Mouse (Mus musculus): ENCODE data around the gene Pole. TPM values are rescaled to one million over a fixed set of nuclear protein-coding genes. Genes with fewer than 3 reads are reported as not detected.

Gene Pole
- polyA plus RNA-seq, 1 experiment from 2014 or later: 4.7 TPM

GRCm38 (mm10) chr5:110308861-110309260, 22.8 kb downstream of the Pole start:
- ATAC-seq (ENCODE audit: low FRiP score, low TSS enrichment) (no peak), DNase-seq (ENCODE audit: low spot score) (no peak)
- Histone ChIP-seq H3K27ac (replicated peaks) (no peak overlapping the region), H3K4me1 (replicated peaks; ENCODE audit: control insufficient read depth, insufficient read depth) (no peaks in the 10 kb centered on the region), H3K4me3 (ENCODE audit: low read depth, low read length) (no peak overlapping the region), H3K9ac (ENCODE audit: low read length) (no peak overlapping the region), H3K36me3 (ENCODE audit: control insufficient read depth, insufficient read depth, low read length) (peaks cover 3% of the 10 kb centered on the region; the same call in 1 of the 2 replicates), H3K9me3 (ENCODE audit: control insufficient read depth, low read length) (no peaks in the 10 kb centered on the region), H3K4me2 (replicated peaks; ENCODE audit: low read depth) (no peak overlapping the region), H3K27me3 (ENCODE audit: control insufficient read depth, insufficient read depth, low read length) (no peaks in the 10 kb centered on the region)
- no peak for TF ChIP-seq EP300 (optimal IDR thresholded peaks at IDR 0.05)
- no peak for TF ChIP-seq CTCF (IDR thresholded peaks at IDR 0.05; ENCODE audit: low read depth)
- WGBS: 93% methylated on average over 7 of the region's 7 CpGs

GRCm38 (mm10) chr5:110313127-110313526, 27.0 kb downstream of the Pole start:
- no peak overlapping the region for H3K9ac ChIP-seq (ENCODE audit: low read length)
- H3K4me2 ChIP-seq (replicated peaks; ENCODE audit: low read depth): no peak overlapping the region
- ATAC-seq (ENCODE audit: low FRiP score, low TSS enrichment): no peak
- TF ChIP-seq EP300 (optimal IDR thresholded peaks at IDR 0.05) (no peak), CTCF (IDR thresholded peaks at IDR 0.05; ENCODE audit: low read depth) (no peak)
- H3K9me3 ChIP-seq (ENCODE audit: control insufficient read depth, low read length): no peaks in the 10 kb centered on the region
- 89% methylated on average over 3 of the region's 3 CpGs for WGBS
- DNase-seq (ENCODE audit: low spot score): no peak
- H3K27ac ChIP-seq (replicated peaks): no peak overlapping the region
- H3K4me3 ChIP-seq (ENCODE audit: low read depth, low read length): no peak overlapping the region
- H3K27me3 ChIP-seq (ENCODE audit: control insufficient read depth, insufficient read depth, low read length): no peaks in the 10 kb centered on the region
- H3K36me3 ChIP-seq (ENCODE audit: control insufficient read depth, insufficient read depth, low read length): peaks cover 3% of the 10 kb centered on the region; the same call in 1 of the 2 replicates
- H3K4me1 ChIP-seq (replicated peaks; ENCODE audit: control insufficient read depth, insufficient read depth): no peaks in the 10 kb centered on the region

- ATAC-seq (ENCODE audit: low FRiP score, low TSS enrichment) (no peak), DNase-seq (ENCODE audit: low spot score) (no peak)
- Histone ChIP-seq H3K9ac (ENCODE audit: low read length) (no peak overlapping the region), H3K9me3 (ENCODE audit: control insufficient read depth, low read length) (no peaks in the 10 kb centered on the region), H3K4me2 (replicated peaks; ENCODE audit: low read depth) (no peak overlapping the region), H3K27ac (replicated peaks) (no peak overlapping the region), H3K4me1 (replicated peaks; ENCODE audit: control insufficient read depth, insufficient read depth) (no peaks in the 10 kb centered on the region), H3K4me3 (ENCODE audit: low read depth, low read length) (no peak overlapping the region), H3K36me3 (ENCODE audit: control insufficient read depth, insufficient read depth, low read length) (peaks cover 5% of the 10 kb centered on the region; the same call in 1 of the 2 replicates), H3K27me3 (ENCODE audit: control insufficient read depth, insufficient read depth, low read length) (no peaks in the 10 kb centered on the region)
- TF ChIP-seq EP300 (optimal IDR thresholded peaks at IDR 0.05) (no peak), CTCF (IDR thresholded peaks at IDR 0.05; ENCODE audit: low read depth) (no peak)
- WGBS: 72% methylated on average over 3 of the region's 3 CpGs
These were observed 44.4 kb downstream of the Pole start for GRCm38 (mm10) chr5:110330508-110330907.

GRCm38 (mm10) chr5:110338792-110339191, 52.7 kb downstream of the Pole start:
- WGBS: 73% methylated on average over 2 of the region's 2 CpGs
- Histone ChIP-seq H3K9ac (ENCODE audit: low read length) (no peak overlapping the region), H3K4me3 (ENCODE audit: low read depth, low read length) (no peak overlapping the region), H3K27me3 (ENCODE audit: control insufficient read depth, insufficient read depth, low read length) (no peaks in the 10 kb centered on the region; the same call in 1 of the 2 replicates), H3K4me2 (replicated peaks; ENCODE audit: low read depth) (no peak overlapping the region), H3K4me1 (replicated peaks; ENCODE audit: control insufficient read depth, insufficient read depth) (0 out of 2 replicates have a peak, but pooled peaks cover 2% of the 10 kb centered on the region), H3K9me3 (ENCODE audit: control insufficient read depth, low read length) (no peaks in the 10 kb centered on the region), H3K36me3 (ENCODE audit: control insufficient read depth, insufficient read depth, low read length) (0 out of 2 replicates have a peak, but pooled peaks cover 6% of the 10 kb centered on the region), H3K27ac (replicated peaks) (no peak overlapping the region)
- ATAC-seq (ENCODE audit: low FRiP score, low TSS enrichment) (no peak), DNase-seq (ENCODE audit: low spot score) (no peak)
- no peak for TF ChIP-seq EP300 (optimal IDR thresholded peaks at IDR 0.05)
- TF ChIP-seq CTCF (IDR thresholded peaks at IDR 0.05; ENCODE audit: low read depth): no peak

- TF ChIP-seq EP300 (optimal IDR thresholded peaks at IDR 0.05) (no peak), CTCF (IDR thresholded peaks at IDR 0.05; ENCODE audit: low read depth) (peak; percentile 21; the same call in 1 of the 2 replicates)
- H3K9ac ChIP-seq (ENCODE audit: low read length): peak within 1 kb of the TSS; percentile 27
- 0 out of 2 replicates have a peak, but pooled peaks cover 2% of the 10 kb centered on the region for H3K4me1 ChIP-seq (replicated peaks; ENCODE audit: control insufficient read depth, insufficient read depth)
- H3K36me3 ChIP-seq (ENCODE audit: control insufficient read depth, insufficient read depth, low read length): no peaks in the 10 kb centered on the region
- peak; percentile 67 for ATAC-seq (ENCODE audit: low FRiP score, low TSS enrichment)
- no peaks in the 10 kb centered on the region for H3K9me3 ChIP-seq (ENCODE audit: control insufficient read depth, low read length)
- no peaks in the 10 kb centered on the region; the same call in 1 of the 2 replicates for H3K27me3 ChIP-seq (ENCODE audit: control insufficient read depth, insufficient read depth, low read length)
- peak; percentile 73 for DNase-seq (ENCODE audit: low spot score)
- H3K27ac ChIP-seq (replicated peaks): no peak within 1 kb of the TSS
- peak within 1 kb of the TSS; percentile 82 for H3K4me2 ChIP-seq (replicated peaks; ENCODE audit: low read depth)
- peak within 1 kb of the TSS; percentile 43 for H3K4me3 ChIP-seq (ENCODE audit: low read depth, low read length)
- WGBS: 3% methylated on average over 41 of the region's 43 CpGs
These were observed 56.7 kb downstream of the Pole start, which contains the start of gene P2rx2 for GRCm38 (mm10) chr5:110342648-110343284. Gene P2rx2, minus strand, starts transcription at chr5:110343212.

- Histone ChIP-seq H3K9me3 (ENCODE audit: control insufficient read depth, low read length) (no peaks in the 10 kb centered on the region), H3K4me3 (ENCODE audit: low read depth, low read length) (no peak within 1 kb of the TSS), H3K4me1 (replicated peaks; ENCODE audit: control insufficient read depth, insufficient read depth) (0 out of 2 replicates have a peak, but pooled peaks cover 2% of the 10 kb centered on the region), H3K27ac (replicated peaks) (no peak within 1 kb of the TSS), H3K27me3 (ENCODE audit: control insufficient read depth, insufficient read depth, low read length) (no peaks in the 10 kb centered on the region; the same call in 1 of the 2 replicates), H3K4me2 (replicated peaks; ENCODE audit: low read depth) (no peak within 1 kb of the TSS), H3K36me3 (ENCODE audit: control insufficient read depth, insufficient read depth, low read length) (no peaks in the 10 kb centered on the region), H3K9ac (ENCODE audit: low read length) (no peak within 1 kb of the TSS)
- TF ChIP-seq CTCF (IDR thresholded peaks at IDR 0.05; ENCODE audit: low read depth) (no peak), EP300 (optimal IDR thresholded peaks at IDR 0.05) (no peak)
- ATAC-seq (ENCODE audit: low FRiP score, low TSS enrichment) (no peak), DNase-seq (ENCODE audit: low spot score) (no peak)
- 58% methylated on average over 4 of the region's 4 CpGs for WGBS
These were observed 58.4 kb downstream of the Pole start, which contains the start of gene Lrcol1 for GRCm38 (mm10) chr5:110344524-110344923. Gene Lrcol1, plus strand, starts transcription at chr5:110344730.

Data from stomach, postnatal 0 days (tissue).